Mouse (Mus musculus): ENCODE results near the gene Ntng2. TPM values are rescaled to one million over a fixed set of nuclear protein-coding genes. Genes with fewer than 3 reads are reported as not detected.

Gene Ntng2
- 0.86 and 1.3 TPM in 2 replicates for polyA plus RNA-seq (2016; fragmentation: Nextera tagmentation; extraction: Ambion mirVana)

DNA sequence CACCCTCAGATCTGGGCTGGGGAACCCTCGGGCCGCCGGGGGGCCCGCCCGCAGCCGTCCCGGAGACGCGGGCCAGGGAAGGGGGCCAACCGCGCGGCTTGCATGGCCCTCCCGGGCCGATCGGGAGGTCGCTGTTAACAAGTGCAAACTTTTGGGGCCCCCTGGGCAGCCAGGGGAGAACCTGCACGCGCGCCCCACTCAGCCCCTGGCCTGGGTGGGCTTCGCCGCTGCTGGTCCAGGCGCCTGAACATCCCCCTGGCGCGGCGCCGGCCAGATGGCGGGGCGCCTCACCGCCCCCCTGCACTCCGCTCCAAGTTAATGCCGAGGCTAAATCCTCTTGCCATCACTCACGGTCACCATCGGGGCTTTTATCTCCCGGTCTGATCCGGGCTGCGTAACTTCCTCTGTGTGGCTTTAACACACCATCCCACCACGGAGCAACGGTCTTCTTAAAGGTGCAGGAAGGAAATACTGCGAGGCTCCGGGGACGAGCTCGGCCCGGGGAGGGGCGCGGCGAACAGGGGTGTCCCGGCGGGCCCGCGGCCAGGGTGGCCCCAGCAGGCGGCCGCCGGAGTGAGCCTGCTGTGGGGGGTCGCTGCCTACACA lies at the start of gene Ntng2:
Gene Ntng2, minus strand, starts transcription at position 407 of the 606 bp plus-strand sequence.
- peak within 1 kb of the TSS; percentile 76 for H3K4me3 ChIP-seq
- no peaks in the 10 kb centered on the region for H3K36me3 ChIP-seq (replicated peaks)
- H3K27me3 ChIP-seq (ENCODE audit: poor library complexity, severe bottlenecking): peaks cover 96% of the 10 kb centered on the region
- H3K4me1 ChIP-seq: peaks cover 72% of the 10 kb centered on the region
- peak within 1 kb of the TSS; percentile 81 for H3K27ac ChIP-seq
- H3K9me3 ChIP-seq: no peaks in the 10 kb centered on the region
- DNase-seq (ENCODE audit: extremely low spot score, low spot score): peak; percentile 67
- WGBS: under 1% methylated on average over 51 of the region's 54 CpGs

DNA sequence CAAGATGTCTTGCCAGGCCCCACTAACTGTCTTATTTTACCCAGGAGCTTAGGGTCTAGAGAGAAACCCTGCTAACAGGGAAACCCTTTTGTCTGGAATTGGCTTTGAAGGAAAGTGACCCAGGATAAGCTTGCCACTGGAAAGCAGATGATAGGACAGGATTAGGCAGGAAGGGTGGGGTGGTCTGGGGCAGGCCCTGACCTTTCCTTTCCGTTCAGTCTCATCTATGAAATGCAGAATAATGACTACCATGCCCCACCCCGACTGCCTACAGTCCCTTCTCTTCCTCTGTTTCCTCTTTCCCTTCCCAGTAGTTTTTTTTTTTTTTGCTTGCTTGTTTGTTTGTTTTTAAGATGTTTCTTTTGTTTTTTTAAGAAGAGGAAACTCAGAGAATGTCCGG lies 42.8 kb upstream of the Ntng2 start:
- Histone ChIP-seq H3K4me3 (no peak overlapping the region), H3K36me3 (replicated peaks) (no peaks in the 10 kb centered on the region), H3K27me3 (ENCODE audit: poor library complexity, severe bottlenecking) (no peaks in the 10 kb centered on the region), H3K27ac (no peak overlapping the region), H3K4me1 (no peaks in the 10 kb centered on the region), H3K9me3 (peaks cover 14% of the 10 kb centered on the region)
- 67% methylated on average over 3 of the region's 3 CpGs for WGBS
- no peak for DNase-seq (ENCODE audit: extremely low spot score, low spot score)

DNA sequence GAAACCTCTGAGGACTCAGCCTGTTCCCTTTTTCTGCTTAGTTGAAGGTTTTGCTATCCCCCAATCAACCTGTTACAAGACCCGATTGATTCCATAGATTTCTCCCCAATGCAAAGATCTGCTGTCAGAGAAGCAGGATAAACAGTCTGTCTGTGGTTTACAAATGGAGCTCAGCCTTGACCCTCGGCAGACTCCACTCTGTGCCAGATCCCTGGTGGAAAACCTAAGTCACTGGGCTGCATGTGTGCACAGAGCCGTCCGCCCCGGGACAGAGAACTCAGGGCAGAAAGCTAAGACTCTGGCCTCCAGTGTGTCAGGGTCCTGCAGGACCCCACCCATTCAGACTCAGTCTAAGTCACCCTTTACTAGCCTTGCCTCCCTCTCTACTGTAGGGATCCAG lies 34.8 kb upstream of the Ntng2 start:
- no peak overlapping the region for H3K27ac ChIP-seq
- WGBS: 84% methylated on average over 5 of the region's 5 CpGs
- no peak overlapping the region for H3K4me3 ChIP-seq
- no peaks in the 10 kb centered on the region for H3K36me3 ChIP-seq (replicated peaks)
- H3K9me3 ChIP-seq: no peaks in the 10 kb centered on the region
- no peak for DNase-seq (ENCODE audit: extremely low spot score, low spot score)
- H3K4me1 ChIP-seq: no peaks in the 10 kb centered on the region
- H3K27me3 ChIP-seq (ENCODE audit: poor library complexity, severe bottlenecking): no peaks in the 10 kb centered on the region

DNA sequence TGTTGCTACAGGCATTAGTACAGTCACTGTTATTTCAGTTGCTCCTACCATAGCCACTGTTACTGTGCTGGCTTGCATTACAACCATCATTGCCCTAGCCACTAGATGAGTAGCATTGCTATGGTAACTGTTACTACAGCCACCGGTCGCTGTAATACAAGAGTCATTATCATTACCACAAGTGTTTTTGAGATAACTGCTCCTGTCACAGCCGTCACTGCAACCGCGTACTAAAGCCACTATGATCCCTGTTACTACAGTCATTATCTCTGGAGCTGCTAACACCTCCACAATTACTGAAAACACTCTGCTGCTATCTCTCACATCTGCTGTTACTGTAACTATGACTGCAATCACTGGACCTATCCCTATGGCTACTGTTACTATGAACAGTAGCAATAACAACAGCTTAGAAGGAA lies 24.9 kb upstream of the Ntng2 start:
- 93% methylated on average over 5 of the region's 5 CpGs for WGBS
- no peaks in the 10 kb centered on the region for H3K9me3 ChIP-seq
- no peak overlapping the region for H3K27ac ChIP-seq
- H3K4me3 ChIP-seq: no peak overlapping the region
- no peaks in the 10 kb centered on the region for H3K36me3 ChIP-seq (replicated peaks)
- H3K27me3 ChIP-seq (ENCODE audit: poor library complexity, severe bottlenecking): no peaks in the 10 kb centered on the region
- no peak for DNase-seq (ENCODE audit: extremely low spot score, low spot score)
- H3K4me1 ChIP-seq: no peaks in the 10 kb centered on the region; the same call in 1 of the 2 replicates

DNA sequence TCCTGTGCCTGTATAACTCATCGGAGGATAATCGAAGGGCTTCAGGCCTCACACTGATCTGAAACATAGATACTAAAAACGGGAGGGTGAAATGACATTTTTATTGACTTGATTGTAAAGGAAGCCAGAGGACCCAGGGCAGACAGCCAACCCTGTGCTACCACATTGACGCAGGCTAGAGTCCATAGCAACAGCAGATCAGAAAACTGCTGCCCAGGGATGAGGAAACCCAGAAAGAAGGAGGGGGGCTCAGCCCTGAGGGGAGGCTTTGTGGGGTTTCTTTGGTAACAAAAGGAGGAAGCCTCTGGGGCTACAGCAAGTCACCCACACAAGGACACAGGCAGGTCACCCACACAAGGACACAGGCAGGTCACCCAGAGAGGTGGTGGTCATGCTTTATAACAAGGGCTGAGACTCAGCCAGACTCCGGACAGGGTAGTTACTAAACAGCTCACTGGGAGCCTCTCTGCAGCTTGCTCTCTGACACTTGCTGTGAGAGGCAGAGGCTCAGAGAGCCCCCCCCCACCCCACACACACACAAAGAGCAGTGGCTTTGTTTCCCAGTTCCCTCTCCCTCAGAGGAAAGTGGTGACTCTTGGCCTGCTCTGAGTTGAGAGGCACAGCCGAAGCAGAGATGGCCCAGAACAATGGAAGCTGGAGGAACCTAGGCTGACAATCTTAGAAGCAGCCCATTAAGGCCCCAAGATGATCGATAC lies 19.2 kb upstream of the Ntng2 start:
- 61% methylated on average over 7 of the region's 7 CpGs for WGBS
- DNase-seq (ENCODE audit: extremely low spot score, low spot score): no peak
- H3K4me3 ChIP-seq: no peak overlapping the region
- no peaks in the 10 kb centered on the region for H3K36me3 ChIP-seq (replicated peaks)
- H3K27me3 ChIP-seq (ENCODE audit: poor library complexity, severe bottlenecking): 0 out of 2 replicates have a peak, but pooled peaks cover 2% of the 10 kb centered on the region
- no peaks in the 10 kb centered on the region for H3K9me3 ChIP-seq
- peaks cover 20% of the 10 kb centered on the region for H3K4me1 ChIP-seq
- peak overlapping the region; percentile 17 for H3K27ac ChIP-seq

DNA sequence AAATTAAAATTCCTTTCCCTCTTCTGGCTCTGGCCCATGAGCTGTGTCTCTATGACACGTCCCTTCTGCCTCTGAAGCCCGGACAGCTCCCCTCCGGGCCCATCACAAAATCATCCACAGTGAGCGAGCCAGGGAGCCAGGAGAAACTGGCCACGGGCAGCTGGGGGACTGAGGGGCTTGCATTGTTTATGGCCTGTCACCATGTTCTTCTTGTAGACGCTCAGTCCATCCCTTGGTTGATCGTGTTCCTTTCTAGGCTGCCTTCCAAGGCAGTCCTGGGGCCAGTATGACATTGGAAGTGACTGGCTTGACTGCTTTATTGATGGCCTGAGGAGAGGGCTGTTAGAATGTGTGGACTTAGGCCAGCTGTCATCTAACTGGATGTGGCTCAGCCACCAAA lies 18.3 kb upstream of the Ntng2 start:
- WGBS: 86% methylated on average over 7 of the region's 7 CpGs
- H3K4me3 ChIP-seq: no peak overlapping the region
- H3K27me3 ChIP-seq (ENCODE audit: poor library complexity, severe bottlenecking): 0 out of 2 replicates have a peak, but pooled peaks cover 5% of the 10 kb centered on the region
- H3K4me1 ChIP-seq: peaks cover 24% of the 10 kb centered on the region
- no peak overlapping the region for H3K27ac ChIP-seq
- no peak for DNase-seq (ENCODE audit: extremely low spot score, low spot score)
- no peaks in the 10 kb centered on the region for H3K36me3 ChIP-seq (replicated peaks)
- no peaks in the 10 kb centered on the region for H3K9me3 ChIP-seq

DNA sequence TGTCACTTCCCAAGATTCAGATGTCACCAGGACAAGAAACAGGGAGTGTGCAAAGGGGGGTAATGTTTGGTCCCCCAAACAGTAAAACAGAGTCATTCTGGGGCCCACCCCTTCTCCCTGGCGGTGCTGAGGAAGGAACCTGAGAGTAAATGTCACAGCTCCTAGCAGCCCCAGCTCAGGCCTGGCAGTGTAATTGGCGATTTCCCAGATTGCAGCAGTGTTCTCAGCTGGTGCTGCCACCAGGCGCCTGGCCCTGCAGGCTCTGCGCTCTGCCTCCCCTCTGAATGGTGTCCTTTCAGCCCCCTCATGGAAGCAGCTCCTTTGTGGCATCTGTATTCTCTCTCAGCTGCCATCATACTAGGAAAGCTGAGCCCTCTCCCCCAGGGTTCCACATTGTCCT lies 14.0 kb upstream of the Ntng2 start:
- H3K27ac ChIP-seq: 0 out of 2 replicates have a peak overlapping the region, but pooled peaks have one; percentile 31
- DNase-seq (ENCODE audit: extremely low spot score, low spot score): no peak
- 24% methylated on average over 4 of the region's 4 CpGs for WGBS

DNA sequence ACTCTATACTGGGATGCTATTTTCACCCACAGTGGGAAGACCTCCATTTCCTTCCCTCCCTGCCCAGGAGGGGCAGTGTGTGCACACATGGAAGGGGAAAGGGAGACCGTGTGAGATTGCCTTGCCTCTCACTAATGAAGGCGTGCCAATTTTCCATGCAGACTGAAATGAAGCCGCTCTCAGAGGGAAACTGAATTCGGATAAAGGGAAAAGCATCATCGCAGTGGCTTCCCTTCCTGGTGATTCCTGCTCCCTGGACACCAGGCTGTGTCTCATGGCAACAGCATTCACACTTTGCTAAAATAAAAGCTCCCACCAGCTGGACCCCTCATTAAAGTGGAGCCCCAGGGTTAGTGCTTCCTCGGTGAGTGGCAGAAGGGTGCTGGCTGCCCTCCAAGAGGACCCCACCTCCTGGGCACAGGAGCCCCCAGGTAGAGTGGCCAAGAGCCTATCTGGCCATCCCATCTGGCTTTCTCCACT lies 9.7 kb upstream of the Ntng2 start:
- no peak overlapping the region for H3K4me3 ChIP-seq
- no peak overlapping the region for H3K27ac ChIP-seq
- H3K27me3 ChIP-seq (ENCODE audit: poor library complexity, severe bottlenecking): peaks cover 34% of the 10 kb centered on the region
- H3K4me1 ChIP-seq: peaks cover 8% of the 10 kb centered on the region
- WGBS: 77% methylated on average over 6 of the region's 6 CpGs
- no peak for DNase-seq (ENCODE audit: extremely low spot score, low spot score)
- H3K9me3 ChIP-seq: no peaks in the 10 kb centered on the region
- no peaks in the 10 kb centered on the region for H3K36me3 ChIP-seq (replicated peaks)

More for the DNA sequence above, 14.0 kb upstream of the Ntng2 start:
- Histone ChIP-seq H3K36me3 (replicated peaks) (no peaks in the 10 kb centered on the region), H3K9me3 (no peaks in the 10 kb centered on the region), H3K4me1 (peaks cover 16% of the 10 kb centered on the region), H3K4me3 (no peak overlapping the region), H3K27me3 (ENCODE audit: poor library complexity, severe bottlenecking) (0 out of 2 replicates have a peak, but pooled peaks cover 5% of the 10 kb centered on the region)

DNA sequence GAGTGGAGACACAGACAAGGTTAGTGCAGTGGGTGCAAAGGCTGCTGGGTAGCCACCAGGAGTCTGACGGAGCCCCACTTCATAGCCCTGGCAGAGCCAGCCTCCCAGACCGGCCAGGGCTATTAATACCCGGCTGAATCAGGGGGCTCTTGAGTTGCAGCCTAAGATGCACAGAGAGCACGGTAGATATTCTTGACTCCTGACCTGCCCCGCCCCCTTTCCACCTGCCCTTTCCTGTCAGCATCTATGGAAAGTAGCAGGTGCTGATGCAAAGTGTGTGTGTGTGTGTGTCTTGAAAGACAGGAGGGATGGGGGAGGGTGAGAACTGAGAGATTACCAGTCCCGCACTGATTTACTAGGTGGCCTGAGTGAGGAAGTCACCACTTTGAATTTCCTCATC lies 8.3 kb upstream of the Ntng2 start:
- Histone ChIP-seq H3K4me3 (no peak overlapping the region), H3K36me3 (replicated peaks) (no peaks in the 10 kb centered on the region), H3K4me1 (peaks cover 5% of the 10 kb centered on the region; the same call in 1 of the 2 replicates), H3K27me3 (ENCODE audit: poor library complexity, severe bottlenecking) (peaks cover 39% of the 10 kb centered on the region), H3K9me3 (no peaks in the 10 kb centered on the region), H3K27ac (no peak overlapping the region)
- DNase-seq (ENCODE audit: extremely low spot score, low spot score): no peak
- 80% methylated on average over 6 of the region's 6 CpGs for WGBS

DNA sequence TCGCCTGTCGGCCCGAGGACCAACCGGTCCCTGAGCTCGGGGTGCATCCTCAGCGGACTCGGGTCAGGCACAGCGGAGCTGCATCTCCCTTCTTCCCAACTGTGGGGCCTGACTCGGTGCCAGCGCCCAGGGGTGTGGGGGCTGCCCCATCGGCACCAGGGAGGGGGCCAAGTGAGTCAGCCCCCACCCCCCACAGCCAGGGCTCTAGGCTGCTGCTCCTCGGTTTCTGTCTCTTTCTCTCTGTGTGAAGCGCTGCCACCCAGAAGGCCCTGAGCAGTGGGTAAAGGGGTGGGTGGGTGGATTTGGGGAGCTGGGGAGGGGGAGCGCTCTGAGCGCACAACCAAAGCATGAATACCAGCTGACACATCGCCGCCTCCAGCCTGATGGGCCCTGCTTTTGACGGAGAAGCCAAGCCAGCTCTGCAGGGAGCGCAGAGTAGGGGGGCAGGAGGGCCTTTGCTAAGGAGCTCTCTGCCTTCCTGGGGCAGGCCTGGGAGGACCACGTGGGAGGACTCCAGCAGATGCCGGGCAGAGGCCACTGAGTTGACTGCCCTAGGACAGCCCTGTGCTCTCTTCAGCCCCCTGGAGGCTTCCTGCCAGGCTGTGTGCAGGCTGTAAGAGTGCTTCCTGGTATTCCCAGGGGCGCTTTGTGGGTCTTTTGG lies 530 bp upstream of the Ntng2 start:
- Histone ChIP-seq H3K4me3 (peak overlapping the region; percentile 76), H3K9me3 (no peaks in the 10 kb centered on the region), H3K27ac (peak overlapping the region; percentile 81), H3K4me1 (peaks cover 70% of the 10 kb centered on the region), H3K36me3 (replicated peaks) (no peaks in the 10 kb centered on the region), H3K27me3 (ENCODE audit: poor library complexity, severe bottlenecking) (peaks cover 96% of the 10 kb centered on the region)
- WGBS: 2% methylated on average over 22 of the region's 22 CpGs
- peak; percentile 58 for DNase-seq (ENCODE audit: extremely low spot score, low spot score)

DNA sequence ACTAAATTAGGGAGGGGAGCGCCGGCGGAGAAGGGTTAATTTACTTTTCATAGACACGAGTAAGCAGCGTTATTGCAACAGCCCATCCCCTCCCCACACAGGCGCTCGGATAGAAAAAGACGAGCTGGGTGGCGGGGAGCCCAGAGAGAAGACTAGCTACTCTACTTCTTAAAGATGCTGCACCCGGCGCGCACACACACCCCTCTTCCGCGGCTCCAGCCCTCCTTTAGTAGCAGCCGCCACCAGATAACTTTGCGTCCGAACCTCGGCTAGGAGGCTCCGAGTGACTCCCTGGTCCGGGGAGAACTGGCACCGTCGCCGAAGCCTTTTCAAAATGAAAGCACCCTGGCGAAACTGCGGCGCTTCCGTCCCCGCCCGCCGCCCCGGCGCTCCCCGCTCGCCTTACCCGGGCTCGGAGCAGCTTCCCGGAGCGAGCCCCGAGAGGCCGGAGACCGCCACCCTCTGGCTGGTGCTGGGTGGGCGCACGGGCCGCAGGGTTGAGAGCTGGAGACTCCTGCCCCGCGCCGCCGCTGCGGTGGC lies 676 bp downstream of the Ntng2 start:
- Histone ChIP-seq H3K27ac (peak overlapping the region; percentile 81), H3K4me1 (peaks cover 72% of the 10 kb centered on the region), H3K9me3 (no peaks in the 10 kb centered on the region), H3K36me3 (replicated peaks) (no peaks in the 10 kb centered on the region), H3K27me3 (ENCODE audit: poor library complexity, severe bottlenecking) (peaks cover 100% of the 10 kb centered on the region), H3K4me3 (peak overlapping the region; percentile 76)
- under 1% methylated on average over 49 of the region's 49 CpGs for WGBS
- peak; percentile 61 for DNase-seq (ENCODE audit: extremely low spot score, low spot score)

DNA sequence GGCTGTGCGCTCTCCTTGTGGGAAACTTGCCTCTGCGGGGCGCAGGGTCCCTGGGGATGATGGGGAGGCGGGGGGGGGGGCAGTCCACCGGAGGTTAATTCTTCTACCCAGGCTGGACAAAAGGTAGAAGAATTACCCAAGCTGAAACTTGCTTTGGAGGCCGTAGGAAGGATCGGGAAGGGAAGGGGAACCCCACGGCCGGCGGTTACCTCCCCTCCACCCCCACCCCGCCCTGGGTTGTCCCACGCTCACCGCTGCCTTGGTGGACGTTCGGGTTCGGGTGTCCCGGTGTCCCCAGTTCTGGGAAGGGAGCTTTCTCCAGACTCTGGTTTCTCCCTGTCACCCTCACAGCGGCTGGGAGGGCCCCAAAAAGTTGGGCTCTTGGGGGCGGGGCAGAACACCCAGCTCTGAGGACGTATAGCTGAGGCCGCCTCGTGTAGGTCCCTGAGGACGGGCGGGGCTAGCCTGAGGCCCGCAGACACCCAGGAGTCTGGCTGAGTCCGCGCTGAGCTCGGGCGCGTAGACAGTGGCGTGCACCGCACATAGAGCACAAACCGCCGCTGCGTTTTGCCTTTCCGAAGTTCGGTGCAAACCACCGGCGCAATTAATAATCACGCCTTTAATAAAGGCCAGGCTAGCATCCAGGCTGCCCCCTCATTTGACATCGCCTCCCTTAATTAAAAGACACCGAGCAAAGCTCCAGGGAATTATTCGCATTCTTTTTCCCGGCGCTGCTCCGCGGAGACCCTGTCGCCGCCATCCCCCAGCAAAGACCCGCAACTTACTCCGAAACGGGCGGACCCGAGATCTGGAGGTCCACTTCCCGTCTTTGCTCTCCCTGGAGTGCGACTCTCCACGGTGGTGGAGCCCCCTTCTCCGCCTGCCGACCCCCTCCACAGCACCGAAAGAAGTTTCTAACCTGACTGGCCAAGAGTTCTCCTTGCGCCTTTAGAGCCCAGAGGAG lies 1.4 kb downstream of the Ntng2 start:
- DNase-seq (ENCODE audit: extremely low spot score, low spot score): peak; percentile 60
- under 1% methylated on average over 61 of the region's 61 CpGs for WGBS
- peaks cover 69% of the 10 kb centered on the region for H3K4me1 ChIP-seq
- H3K27ac ChIP-seq: peak overlapping the region; percentile 81
- no peaks in the 10 kb centered on the region for H3K9me3 ChIP-seq
- peaks cover 100% of the 10 kb centered on the region for H3K27me3 ChIP-seq (ENCODE audit: poor library complexity, severe bottlenecking)
- H3K4me3 ChIP-seq: peak overlapping the region; percentile 76
- no peaks in the 10 kb centered on the region for H3K36me3 ChIP-seq (replicated peaks)

Data from forebrain, embryonic 10.5 days (tissue).